Mouse (Mus musculus): ENCODE data around the gene Crtc2. TPM values are rescaled to one million over a fixed set of nuclear protein-coding genes. Genes with fewer than 3 reads are reported as not detected.

Gene Crtc2
- polyA plus RNA-seq, 1 experiment from 2014 or later: 24.6 TPM

DNA sequence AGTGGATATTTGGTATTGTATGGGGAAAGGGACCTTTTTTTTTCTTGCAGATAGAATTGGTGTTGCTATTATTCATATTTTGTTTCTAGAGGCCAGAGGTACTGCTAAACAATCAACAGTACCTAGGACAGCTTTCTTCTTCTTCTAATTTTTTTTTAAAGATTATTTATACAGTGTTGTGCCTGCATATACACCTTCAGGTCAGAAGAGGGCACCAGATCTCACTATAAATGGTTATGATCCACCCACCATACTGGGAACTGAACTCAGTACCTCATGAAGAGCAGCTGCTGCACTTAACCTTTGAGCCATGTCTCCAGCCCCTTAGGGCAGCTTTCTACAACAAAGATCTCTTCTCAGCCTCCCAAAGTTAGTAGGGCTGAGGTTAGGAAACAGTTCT is 59.4 kb downstream of the Crtc2 start:
- Histone ChIP-seq H3K27ac (ENCODE audit: low read length) (no peak overlapping the region), H3K4me3 (ENCODE audit: low read depth, low read length) (no peak overlapping the region), H3K36me3 (ENCODE audit: control insufficient read depth, insufficient read depth, low read length) (no peaks in the 10 kb centered on the region), H3K27me3 (ENCODE audit: control insufficient read depth, insufficient read depth, low read depth, low read length) (no peaks in the 10 kb centered on the region), H3K9ac (ENCODE audit: low read depth, low read length) (no peak overlapping the region), H3K4me2 (ENCODE audit: low read length) (no peak overlapping the region), H3K9me3 (replicated peaks; ENCODE audit: control insufficient read depth, low read length, poor library complexity, severe bottlenecking) (no peaks in the 10 kb centered on the region), H3K4me1 (ENCODE audit: control insufficient read depth, insufficient read depth, low read length) (no peaks in the 10 kb centered on the region)
- no peak for ATAC-seq

Small RNA genes within 50 kb of the gene (microRNA-seq; reads per million reads assigned to microRNA genes)
- not detected for gene Mir7012

Other genes starting within 250 kb of the Crtc2 start
- gene 4933434E20Rik, start 202.5 kb upstream of the Crtc2 start, polyA plus RNA-seq (2015; fragmentation: Nextera tagmentation; extraction: Ambion mirVana): 224 and 225 TPM in 2 replicates
- gene Ubap2l, start 201.5 kb upstream of the Crtc2 start, polyA plus RNA-seq (2015; fragmentation: Nextera tagmentation; extraction: Ambion mirVana): 120 and 132 TPM in 2 replicates
- gene Tpm3, start 181.5 kb upstream of the Crtc2 start, polyA plus RNA-seq (2015; fragmentation: Nextera tagmentation; extraction: Ambion mirVana): 377 and 415 TPM in 2 replicates
- 0.16 and 0.35 TPM in 2 replicates for gene Nup210l, start 150.0 kb upstream of the Crtc2 start, polyA plus RNA-seq (2015; fragmentation: Nextera tagmentation; extraction: Ambion mirVana)
- gene Rps27, start 40.5 kb upstream of the Crtc2 start, polyA plus RNA-seq (2015; fragmentation: Nextera tagmentation; extraction: Ambion mirVana): 691 and 714 TPM in 2 replicates
- 19.6 and 22.4 TPM in 2 replicates for gene Rab13, start 40.5 kb upstream of the Crtc2 start, polyA plus RNA-seq (2015; fragmentation: Nextera tagmentation; extraction: Ambion mirVana)
- 87.6 and 100 TPM in 2 replicates for gene Jtb, start 22.6 kb upstream of the Crtc2 start, polyA plus RNA-seq (2015; fragmentation: Nextera tagmentation; extraction: Ambion mirVana)
- 1.1 and 2.2 TPM in 2 replicates for gene Creb3l4, start 10.7 kb upstream of the Crtc2 start, polyA plus RNA-seq (2015; fragmentation: Nextera tagmentation; extraction: Ambion mirVana)
- gene Slc39a1, start 6.0 kb upstream of the Crtc2 start, polyA plus RNA-seq (2015; fragmentation: Nextera tagmentation; extraction: Ambion mirVana): 43.0 and 46.8 TPM in 2 replicates
- 7.8 and 8.5 TPM in 2 replicates for gene Dennd4b, start 11.0 kb downstream of the Crtc2 start, polyA plus RNA-seq (2015; fragmentation: Nextera tagmentation; extraction: Ambion mirVana)
- 10.9 and 12.0 TPM in 2 replicates for gene Gatad2b, start 39.0 kb downstream of the Crtc2 start, polyA plus RNA-seq (2015; fragmentation: Nextera tagmentation; extraction: Ambion mirVana)
- 30.7 and 33.8 TPM in 2 replicates for gene Slc27a3, start 135.8 kb downstream of the Crtc2 start, polyA plus RNA-seq (2015; fragmentation: Nextera tagmentation; extraction: Ambion mirVana)
- 30.8 and 31.7 TPM in 2 replicates for gene Ints3, start 179.5 kb downstream of the Crtc2 start, polyA plus RNA-seq (2015; fragmentation: Nextera tagmentation; extraction: Ambion mirVana)
- 1.9 TPM in 2 replicates for gene Npr1, start 211.7 kb downstream of the Crtc2 start, polyA plus RNA-seq (2015; fragmentation: Nextera tagmentation; extraction: Ambion mirVana)
- gene Ilf2, start 222.0 kb downstream of the Crtc2 start, polyA plus RNA-seq (2015; fragmentation: Nextera tagmentation; extraction: Ambion mirVana): 260 and 272 TPM in 2 replicates
- 85.1 and 86.6 TPM in 2 replicates for gene Snapin, start 236.9 kb downstream of the Crtc2 start, polyA plus RNA-seq (2015; fragmentation: Nextera tagmentation; extraction: Ambion mirVana)

Measured in midbrain, embryonic 16.5 days (tissue).